Mouse (Mus musculus) heart, embryonic 12.5 days (tissue): Measurements from ENCODE around the gene Gpr4. TPM values are rescaled to one million over a fixed set of nuclear protein-coding genes. Genes with fewer than 3 reads are reported as not detected.

ENCODE experiments used
- ATAC-seq: fragments of 200-750 bp; cut with Nextera tagmentation; 2 replicates; pipeline ENCODE4 v1.8.0; 2017; ENCODE audit warnings: moderate TSS enrichment, moderate library complexity; ENCODE audit not compliant: insufficient number of reproducible peaks, low FRiP score
- H3K27ac ChIP-seq: fragments of 300-500 bp; sonication (generic); 2 replicates; pipeline ENCODE4 v1.5.1; 2016; ENCODE audit warnings: mild to moderate bottlenecking, moderate library complexity; ENCODE audit not compliant: poor library complexity, severe bottlenecking
- H3K27me3 ChIP-seq: fragments of 300-500 bp; sonication (generic); replicated peaks from 2 replicates; pipeline ENCODE4 v1.6.1; 2016; ENCODE audit warnings: mild to moderate bottlenecking, moderate library complexity
- H3K36me3 ChIP-seq: fragments of 300-500 bp; sonication (generic); 2 replicates; pipeline ENCODE4 v1.6.1; 2016; ENCODE audit warnings: mild to moderate bottlenecking, moderate library complexity
- H3K4me1 ChIP-seq: fragments of 300-500 bp; sonication (generic); replicated peaks from 2 replicates; pipeline ENCODE4 v1.6.1; 2016; ENCODE audit warnings: mild to moderate bottlenecking
- H3K4me2 ChIP-seq: fragments of 300-500 bp; sonication (generic); 2 replicates; pipeline ENCODE4 v1.6.1; 2016; ENCODE audit warnings: mild to moderate bottlenecking, moderate library complexity
- H3K4me3 ChIP-seq: fragments of 300-500 bp; sonication (generic); 2 replicates; pipeline ENCODE4 v1.5.1; 2016; ENCODE audit warnings: mild to moderate bottlenecking
- H3K9ac ChIP-seq: fragments of 300-500 bp; sonication (generic); 2 replicates; pipeline ENCODE4 v1.6.1; 2016; ENCODE audit warnings: mild to moderate bottlenecking, moderate library complexity
- H3K9me3 ChIP-seq: fragments of 300-500 bp; sonication (generic); replicated peaks from 2 replicates; pipeline ENCODE4 v1.6.1; 2016; ENCODE audit warnings: mild to moderate bottlenecking, moderate library complexity
- WGBS: fragments of 180-500 bp; shearing (Covaris S2); methylation state at CpG from one replicate; pipeline ENCODE4 v1.1.7; 2016; 5-methylcytosine and 5-hydroxymethylcytosine counted together
- polyA plus RNA-seq: library from polyadenylated mRNA; unstranded; fragments of >200 nt; fragmentation: Nextera tagmentation; extraction: Ambion mirVana; gene quantifications from 2 replicates; pipeline ENCODE4 v1.2.1, GENCODE M21; 2016

Gene Gpr4
- polyA plus RNA-seq, 1 experiment from 2014 or later = 0.97 TPM

GRCm38 (mm10) chr7:19211041-19211675 lies 1.2 kb upstream of the Gpr4 start:
- H3K36me3 ChIP-seq = no peaks in the 10 kb centered on the region
- H3K4me2 ChIP-seq = no peak overlapping the region
- no peak for ATAC-seq
- no peak overlapping the region for H3K4me3 ChIP-seq
- H3K9me3 ChIP-seq = peaks cover 3% of the 10 kb centered on the region; the same call in 1 of the 2 replicates
- no peak overlapping the region for H3K27ac ChIP-seq
- 57% methylated on average over 5 of the region's 5 CpGs for WGBS
- peaks cover 14% of the 10 kb centered on the region for H3K4me1 ChIP-seq
- 0 out of 2 replicates have a peak, but pooled peaks cover 12% of the 10 kb centered on the region for H3K27me3 ChIP-seq
- H3K9ac ChIP-seq = no peak overlapping the region

- WGBS = 44% methylated on average over 2 of the region's 2 CpGs
- Histone ChIP-seq H3K4me1 (peaks cover 14% of the 10 kb centered on the region), H3K4me2 (peak overlapping the region; percentile 93; the same call in 1 of the 2 replicates), H3K9ac (no peak overlapping the region), H3K4me3 (no peak overlapping the region), H3K36me3 (no peaks in the 10 kb centered on the region), H3K27me3 (0 out of 2 replicates have a peak, but pooled peaks cover 12% of the 10 kb centered on the region), H3K9me3 (peaks cover 3% of the 10 kb centered on the region; the same call in 1 of the 2 replicates), H3K27ac (no peak overlapping the region)
- no peak for ATAC-seq
Measured at GRCm38 (mm10) chr7:19213385-19213784, 1.0 kb downstream of the Gpr4 start.

GRCm38 (mm10) chr7:19214369-19214768 lies 2.0 kb downstream of the Gpr4 start:
- peaks cover 14% of the 10 kb centered on the region for H3K4me1 ChIP-seq
- no peaks in the 10 kb centered on the region for H3K36me3 ChIP-seq
- no peak for ATAC-seq
- H3K27me3 ChIP-seq = 0 out of 2 replicates have a peak, but pooled peaks cover 12% of the 10 kb centered on the region
- peaks cover 3% of the 10 kb centered on the region; the same call in 1 of the 2 replicates for H3K9me3 ChIP-seq
- no peak overlapping the region for H3K9ac ChIP-seq
- H3K4me3 ChIP-seq = no peak overlapping the region
- no peak overlapping the region for H3K27ac ChIP-seq
- H3K4me2 ChIP-seq = no peak overlapping the region
- WGBS = 63% methylated on average over 7 of the region's 7 CpGs

GRCm38 (mm10) chr7:19214940-19215339 lies 2.6 kb downstream of the Gpr4 start:
- no peak overlapping the region for H3K4me3 ChIP-seq

GRCm38 (mm10) chr7:19217492-19217891 lies 5.2 kb downstream of the Gpr4 start:
- Histone ChIP-seq H3K4me3 (no peak overlapping the region), H3K27ac (no peak overlapping the region), H3K36me3 (no peaks in the 10 kb centered on the region), H3K27me3 (0 out of 2 replicates have a peak, but pooled peaks cover 12% of the 10 kb centered on the region), H3K4me2 (no peak overlapping the region), H3K9me3 (no peaks in the 10 kb centered on the region), H3K4me1 (peaks cover 1% of the 10 kb centered on the region; the same call in 1 of the 2 replicates), H3K9ac (no peak overlapping the region)
- ATAC-seq = no peak
- 55% methylated on average over 5 of the region's 5 CpGs for WGBS

More at GRCm38 (mm10) chr7:19214940-19215339, 2.6 kb downstream of the Gpr4 start:
- no peak for ATAC-seq
- H3K4me2 ChIP-seq = no peak overlapping the region
- H3K9ac ChIP-seq = no peak overlapping the region
- 0 out of 2 replicates have a peak, but pooled peaks cover 12% of the 10 kb centered on the region for H3K27me3 ChIP-seq
- H3K36me3 ChIP-seq = no peaks in the 10 kb centered on the region
- no peak overlapping the region for H3K27ac ChIP-seq
- H3K4me1 ChIP-seq = peaks cover 14% of the 10 kb centered on the region
- 65% methylated on average over 9 of the region's 9 CpGs for WGBS
- peaks cover 3% of the 10 kb centered on the region; the same call in 1 of the 2 replicates for H3K9me3 ChIP-seq

GRCm38 (mm10) chr7:19217944-19218343 lies 5.6 kb downstream of the Gpr4 start:
- Histone ChIP-seq H3K4me3 (no peak overlapping the region), H3K9ac (no peak overlapping the region), H3K9me3 (no peaks in the 10 kb centered on the region), H3K4me1 (no peaks in the 10 kb centered on the region), H3K36me3 (no peaks in the 10 kb centered on the region), H3K27me3 (0 out of 2 replicates have a peak, but pooled peaks cover 7% of the 10 kb centered on the region), H3K4me2 (no peak overlapping the region), H3K27ac (no peak overlapping the region)
- 4% methylated on average over 2 of the region's 3 CpGs for WGBS
- ATAC-seq = peak; percentile 44; the same call in 1 of the 2 replicates

GRCm38 (mm10) chr7:19220061-19220460 lies 7.7 kb downstream of the Gpr4 start:
- Histone ChIP-seq H3K27me3 (no peaks in the 10 kb centered on the region), H3K9me3 (no peaks in the 10 kb centered on the region), H3K36me3 (no peaks in the 10 kb centered on the region), H3K4me2 (no peak overlapping the region), H3K27ac (no peak overlapping the region), H3K4me1 (no peaks in the 10 kb centered on the region), H3K9ac (no peak overlapping the region), H3K4me3 (no peak overlapping the region)
- WGBS = 64% methylated on average over 3 of the region's 3 CpGs
- no peak for ATAC-seq

- Histone ChIP-seq H3K9me3 (no peaks in the 10 kb centered on the region), H3K36me3 (0 out of 2 replicates have a peak, but pooled peaks cover 9% of the 10 kb centered on the region), H3K27me3 (no peaks in the 10 kb centered on the region), H3K4me1 (peaks cover 6% of the 10 kb centered on the region), H3K4me3 (no peak overlapping the region), H3K27ac (no peak overlapping the region), H3K9ac (no peak overlapping the region), H3K4me2 (no peak overlapping the region)
- ATAC-seq = no peak
- 91% methylated on average over 16 of the region's 16 CpGs for WGBS
Measured at GRCm38 (mm10) chr7:19222189-19222588, 9.9 kb downstream of the Gpr4 start.

- H3K27me3 ChIP-seq = no peaks in the 10 kb centered on the region
- H3K9me3 ChIP-seq = no peaks in the 10 kb centered on the region
- H3K4me3 ChIP-seq = no peak overlapping the region
- H3K36me3 ChIP-seq = 0 out of 2 replicates have a peak, but pooled peaks cover 9% of the 10 kb centered on the region
- 88% methylated on average over 14 of the region's 14 CpGs for WGBS
- H3K4me2 ChIP-seq = no peak overlapping the region
- no peak overlapping the region for H3K27ac ChIP-seq
- no peak overlapping the region for H3K9ac ChIP-seq
- H3K4me1 ChIP-seq = peaks cover 6% of the 10 kb centered on the region
- ATAC-seq = no peak
Measured at GRCm38 (mm10) chr7:19222875-19223274, 10.5 kb downstream of the Gpr4 start.

GRCm38 (mm10) chr7:19224933-19225332 lies 12.6 kb downstream of the Gpr4 start:
- Histone ChIP-seq H3K9me3 (no peaks in the 10 kb centered on the region), H3K4me2 (no peak overlapping the region), H3K4me3 (no peak overlapping the region), H3K4me1 (peaks cover 14% of the 10 kb centered on the region), H3K36me3 (0 out of 2 replicates have a peak, but pooled peaks cover 9% of the 10 kb centered on the region), H3K27me3 (no peaks in the 10 kb centered on the region), H3K9ac (no peak overlapping the region), H3K27ac (no peak overlapping the region)
- WGBS = 74% methylated on average over 4 of the region's 4 CpGs
- ATAC-seq = no peak

- Histone ChIP-seq H3K36me3 (peaks cover 15% of the 10 kb centered on the region), H3K27ac (peak overlapping the region; percentile 99), H3K4me2 (peak overlapping the region; percentile 79), H3K4me3 (peak overlapping the region; percentile 63), H3K9ac (peak overlapping the region; percentile 83), H3K9me3 (no peaks in the 10 kb centered on the region), H3K4me1 (peaks cover 25% of the 10 kb centered on the region), H3K27me3 (no peaks in the 10 kb centered on the region)
- no peak for ATAC-seq
- 14% methylated on average over 20 of the region's 20 CpGs for WGBS
Measured at GRCm38 (mm10) chr7:19226817-19227797, 14.8 kb downstream of the Gpr4 start.
